1 mouse cellular context compared by ENCODE assay signal in genomic region chr11:105589231-105589876, GRCm38 (mm10).
TF ChIP-seq lines count a peak whose summit lies in the region.

No protein-coding gene starts in this region.

TF ChIP-seq in CH12.LX, 34 proteins besides CTCF, POLR2A, EP300 and RAD21 (continued from another document):
- TF ChIP-seq USF2 (conservative IDR thresholded peaks at IDR 0.05; ENCODE audit: low read depth, low read length) (peak; percentile 60; the same call in 1 of the 2 replicates), MAFK (IDR thresholded peaks at IDR 0.05; ENCODE audit: insufficient replicate concordance, low read length) (no peak), ZNF384 (IDR thresholded peaks at IDR 0.05; ENCODE audit: low read depth, low read length) (no peak), CHD2 (IDR thresholded peaks at IDR 0.05; ENCODE audit: low read length) (peak; percentile 1; the same call in 1 of the 2 replicates), BHLHE40 (IDR thresholded peaks at IDR 0.05; ENCODE audit: low read depth, low read length) (peak; percentile 99), ELF1 (IDR thresholded peaks at IDR 0.05; ENCODE audit: low read depth, low read length) (peak; percentile 44; the same call in 1 of the 2 replicates), ETS1 (conservative IDR thresholded peaks at IDR 0.05; ENCODE audit: low read depth, low read length) (0 out of 2 replicates have a peak, but pooled peaks have one; percentile 23), ZKSCAN1 (IDR thresholded peaks at IDR 0.05; ENCODE audit: borderline replicate concordance, low read depth, low read length) (no peak), UBTF (IDR thresholded peaks at IDR 0.05; ENCODE audit: low read depth, low read length) (no peak), NELFE (IDR thresholded peaks at IDR 0.05; ENCODE audit: low read depth, low read length) (0 out of 2 replicates have a peak, but pooled peaks have one; percentile 32), TCF12 (IDR thresholded peaks at IDR 0.05; ENCODE audit: low read depth, low read length) (no peak), CHD1 (IDR thresholded peaks at IDR 0.05; ENCODE audit: low read depth, low read length) (no peak)
